Mouse (Mus musculus) midbrain, embryonic 12.5 days (tissue): Measurements from ENCODE around the gene Tnfrsf12a. TPM values are rescaled to one million over a fixed set of nuclear protein-coding genes. Genes with fewer than 3 reads are reported as not detected.

Source experiments
- ATAC-seq: fragments of 200-750 bp; cut with Nextera tagmentation; 2 replicates; pipeline ENCODE4 v1.8.0; 2017; ENCODE audit warnings: low read depth, moderate TSS enrichment, moderate library complexity; ENCODE audit not compliant: low FRiP score
- H3K27ac ChIP-seq: fragments of 300-500 bp; sonication (generic); replicated peaks from 2 replicates; pipeline ENCODE4 v1.5.1; 2016; ENCODE audit warnings: mild to moderate bottlenecking
- H3K27me3 ChIP-seq: fragments of 300-500 bp; sonication (generic); 2 replicates; pipeline ENCODE4 v1.6.1; 2016; ENCODE audit warnings: mild to moderate bottlenecking
- H3K36me3 ChIP-seq: fragments of 300-500 bp; sonication (generic); 2 replicates; pipeline ENCODE4 v1.6.1; 2016
- H3K4me1 ChIP-seq: fragments of 300-500 bp; sonication (generic); 2 replicates; pipeline ENCODE4 v1.6.1; 2016
- H3K4me2 ChIP-seq: fragments of 300-500 bp; sonication (generic); replicated peaks from 2 replicates; pipeline ENCODE4 v1.6.1; 2016; ENCODE audit warnings: mild to moderate bottlenecking, moderate library complexity
- H3K4me3 ChIP-seq: fragments of 300-500 bp; sonication (generic); 2 replicates; pipeline ENCODE4 v1.5.1; 2016; ENCODE audit warnings: mild to moderate bottlenecking
- H3K9ac ChIP-seq: fragments of 300-500 bp; sonication (generic); replicated peaks from 2 replicates; pipeline ENCODE4 v1.6.1; 2016; ENCODE audit warnings: mild to moderate bottlenecking, moderate library complexity
- H3K9me3 ChIP-seq: fragments of 300-500 bp; sonication (generic); 2 replicates; pipeline ENCODE4 v1.6.1; 2016; ENCODE audit warnings: mild to moderate bottlenecking
- WGBS: fragments of 180-500 bp; shearing (Covaris S2); methylation state at CpG from one replicate; pipeline ENCODE4 v1.1.7; 2016; 5-methylcytosine and 5-hydroxymethylcytosine counted together
- polyA plus RNA-seq: library from polyadenylated mRNA; unstranded; fragments of >200 nt; fragmentation: Nextera tagmentation; extraction: Ambion mirVana; gene quantifications from 2 replicates; pipeline ENCODE4 v1.2.1, GENCODE M21; 2016

Tnfrsf12a gene
- polyA plus RNA-seq, 1 experiment from 2014 or later = 2.2 TPM

- H3K9ac ChIP-seq = no peak within 1 kb of the TSS
- H3K4me2 ChIP-seq = peak within 1 kb of the TSS; percentile 28
- no peak within 1 kb of the TSS for H3K27ac ChIP-seq
- H3K4me1 ChIP-seq = peaks cover 37% of the 10 kb centered on the region
- H3K27me3 ChIP-seq = peaks cover 98% of the 10 kb centered on the region
- H3K9me3 ChIP-seq = no peaks in the 10 kb centered on the region
- H3K36me3 ChIP-seq = no peaks in the 10 kb centered on the region
- H3K4me3 ChIP-seq = peak within 1 kb of the TSS; percentile 18
- ATAC-seq = no peak
- whole genome bisulfite sequencing = 3% methylated on average over 38 of the region's 38 CpGs
These were observed 2.0 kb upstream of the Tnfrsf12a start, which contains the start of gene Cldn6 for GRCm38 (mm10) chr17:23679127-23679835. TSS of gene Cldn6 (plus strand) at chr17:23679249.

- Histone ChIP-seq H3K9ac (peak overlapping the region; percentile 59), H3K36me3 (no peaks in the 10 kb centered on the region), H3K9me3 (no peaks in the 10 kb centered on the region), H3K4me2 (peak overlapping the region; percentile 94), H3K27ac (no peak overlapping the region), H3K4me1 (peaks cover 43% of the 10 kb centered on the region), H3K27me3 (peaks cover 70% of the 10 kb centered on the region), H3K4me3 (peak overlapping the region; percentile 46)
- ATAC-seq = no peak
- 1% methylated on average over 35 of the region's 37 CpGs for WGBS
These were observed 716 bp downstream of the Tnfrsf12a start for GRCm38 (mm10) chr17:23676473-23677031.

GRCm38 (mm10) chr17:23675564-23676281, 1.5 kb downstream of the Tnfrsf12a start:
- Histone ChIP-seq H3K4me3 (peak overlapping the region; percentile 46), H3K4me1 (peaks cover 43% of the 10 kb centered on the region), H3K36me3 (no peaks in the 10 kb centered on the region), H3K27ac (no peak overlapping the region), H3K9ac (no peak overlapping the region), H3K27me3 (peaks cover 62% of the 10 kb centered on the region), H3K9me3 (no peaks in the 10 kb centered on the region), H3K4me2 (peak overlapping the region; percentile 94)
- 10% methylated on average over 15 of the region's 15 CpGs for WGBS
- ATAC-seq = no peak

- Histone ChIP-seq H3K4me3 (no peak overlapping the region), H3K9me3 (no peaks in the 10 kb centered on the region), H3K9ac (no peak overlapping the region), H3K36me3 (peaks cover 5% of the 10 kb centered on the region), H3K27me3 (peaks cover 56% of the 10 kb centered on the region), H3K4me1 (peaks cover 43% of the 10 kb centered on the region), H3K27ac (no peak overlapping the region), H3K4me2 (0 out of 2 replicates have a peak overlapping the region, but pooled peaks have one; percentile 68)
- no peak for ATAC-seq
- 50% methylated on average over 5 of the region's 5 CpGs for WGBS
These were observed 2.1 kb downstream of the Tnfrsf12a start for GRCm38 (mm10) chr17:23675127-23675526.

- peaks cover 11% of the 10 kb centered on the region for H3K36me3 ChIP-seq
- ATAC-seq = no peak
- H3K4me3 ChIP-seq = peak overlapping the region; percentile 64
- peaks cover 41% of the 10 kb centered on the region for H3K4me1 ChIP-seq
- WGBS = 54% methylated on average over 9 of the region's 9 CpGs
- H3K27me3 ChIP-seq = peaks cover 49% of the 10 kb centered on the region
- H3K9me3 ChIP-seq = no peaks in the 10 kb centered on the region
- peak overlapping the region; percentile 68 for H3K4me2 ChIP-seq
- H3K9ac ChIP-seq = peak overlapping the region; percentile 66
- H3K27ac ChIP-seq = no peak overlapping the region
These were observed 2.9 kb downstream of the Tnfrsf12a start for GRCm38 (mm10) chr17:23674271-23674952.

- peak; percentile 93 for ATAC-seq
- Histone ChIP-seq H3K9ac (peak within 1 kb of the TSS; percentile 66), H3K4me2 (peak within 1 kb of the TSS; percentile 68), H3K27ac (0 out of 2 replicates have a peak within 1 kb of the TSS, but pooled peaks have one; percentile 36), H3K9me3 (no peaks in the 10 kb centered on the region), H3K27me3 (peaks cover 40% of the 10 kb centered on the region), H3K4me3 (peak within 1 kb of the TSS; percentile 64), H3K36me3 (peaks cover 20% of the 10 kb centered on the region), H3K4me1 (peaks cover 37% of the 10 kb centered on the region)
- under 1% methylated on average over 45 of the region's 45 CpGs for WGBS
These were observed 3.7 kb downstream of the Tnfrsf12a start, which contains the start of the genes Hcfc1r1 and Thoc6 for GRCm38 (mm10) chr17:23673424-23674073. TSS of gene Hcfc1r1 (plus strand) at chr17:23673596. TSS of gene Thoc6 (minus strand) at chr17:23673882.

GRCm38 (mm10) chr17:23672761-23673160, 4.5 kb downstream of the Tnfrsf12a start:
- 75% methylated on average over 3 of the region's 3 CpGs for WGBS
- no peak for ATAC-seq
- Histone ChIP-seq H3K27ac (no peak overlapping the region), H3K36me3 (peaks cover 28% of the 10 kb centered on the region), H3K9ac (no peak overlapping the region), H3K4me2 (peak overlapping the region; percentile 68), H3K4me3 (peak overlapping the region; percentile 64), H3K9me3 (no peaks in the 10 kb centered on the region), H3K27me3 (peaks cover 32% of the 10 kb centered on the region), H3K4me1 (peaks cover 37% of the 10 kb centered on the region)

- Histone ChIP-seq H3K27ac (no peak overlapping the region), H3K27me3 (peaks cover 22% of the 10 kb centered on the region), H3K9ac (no peak overlapping the region), H3K36me3 (peaks cover 40% of the 10 kb centered on the region), H3K4me1 (peaks cover 27% of the 10 kb centered on the region), H3K4me3 (no peak overlapping the region), H3K9me3 (no peaks in the 10 kb centered on the region), H3K4me2 (no peak overlapping the region)
- WGBS = 93% methylated on average over 3 of the region's 3 CpGs
- no peak for ATAC-seq
These were observed 5.7 kb downstream of the Tnfrsf12a start for GRCm38 (mm10) chr17:23671519-23671918.

- no peak for ATAC-seq
- H3K9me3 ChIP-seq = no peaks in the 10 kb centered on the region
- H3K9ac ChIP-seq = no peak overlapping the region
- H3K27ac ChIP-seq = no peak overlapping the region
- no peak overlapping the region for H3K4me3 ChIP-seq
- 93% methylated on average over 7 of the region's 7 CpGs for WGBS
- H3K36me3 ChIP-seq = peaks cover 43% of the 10 kb centered on the region
- peaks cover 13% of the 10 kb centered on the region for H3K27me3 ChIP-seq
- no peak overlapping the region for H3K4me2 ChIP-seq
- peaks cover 18% of the 10 kb centered on the region for H3K4me1 ChIP-seq
These were observed 6.7 kb downstream of the Tnfrsf12a start for GRCm38 (mm10) chr17:23670516-23671074.

- H3K27me3 ChIP-seq = peaks cover 32% of the 10 kb centered on the region
- H3K36me3 ChIP-seq = peaks cover 41% of the 10 kb centered on the region
- H3K4me3 ChIP-seq = no peak overlapping the region
- H3K9me3 ChIP-seq = no peaks in the 10 kb centered on the region
- WGBS = 81% methylated on average over 14 of the region's 14 CpGs
- no peak for ATAC-seq
- no peak overlapping the region for H3K4me2 ChIP-seq
- no peak overlapping the region for H3K27ac ChIP-seq
- peaks cover 2% of the 10 kb centered on the region; the same call in 1 of the 2 replicates for H3K4me1 ChIP-seq
- H3K9ac ChIP-seq = no peak overlapping the region
These were observed 11.8 kb downstream of the Tnfrsf12a start for GRCm38 (mm10) chr17:23665511-23665910.

GRCm38 (mm10) chr17:23664556-23665021, 12.7 kb downstream of the Tnfrsf12a start:
- Histone ChIP-seq H3K9me3 (no peaks in the 10 kb centered on the region), H3K9ac (no peak overlapping the region), H3K4me1 (peaks cover 5% of the 10 kb centered on the region; the same call in 1 of the 2 replicates), H3K36me3 (peaks cover 32% of the 10 kb centered on the region), H3K4me3 (no peak overlapping the region), H3K4me2 (no peak overlapping the region), H3K27ac (no peak overlapping the region), H3K27me3 (peaks cover 42% of the 10 kb centered on the region)
- WGBS = 20% methylated on average over 5 of the region's 5 CpGs
- ATAC-seq = peak; percentile 50; the same call in 1 of the 2 replicates
